In genomic region chr15:99904333-99904732, GRCm38 (mm10) we compare ENCODE assay signal across 8 mouse cellular contexts. TPM values are rescaled to one million over a fixed set of nuclear protein-coding genes. Genes with fewer than 3 reads are reported as not detected.
DNase-seq lines count a peak whose midpoint lies in the region; ATAC-seq lines count a peak whose summit lies in the region.

No protein-coding gene starts in this region.

- DNase-seq in liver, result peak; percentile 44
- DNase-seq in cerebellum, adult 9-10 months, result peak; percentile 57
- peak; percentile 28 to 59 for DNase-seq in frontal cortex, postnatal 36 days (ENCODE audit: low spot score in 2 of 2)
- peak; percentile 68 for DNase-seq in induced T-regulatory cell, adult 2 months (ENCODE audit: low read depth)
- peak; percentile 47 to 65 for DNase-seq in left cerebral cortex, postnatal 14 days (ENCODE audit: low spot score in 2 of 2)
- DNase-seq in skeletal muscle tissue, adult 2 months (ENCODE audit: low read depth, low spot score), result peak; percentile 84

- no peak overlapping the region for H3K9ac ChIP-seq in liver, embryonic 12.5 days
- no peak overlapping the region for H3K9ac ChIP-seq in midbrain, embryonic 12.5 days (replicated peaks)

- no peak overlapping the region for H3K4me2 ChIP-seq in liver, embryonic 12.5 days
- no peak overlapping the region for H3K4me2 ChIP-seq in midbrain, embryonic 12.5 days (replicated peaks)

- H3K9me3 ChIP-seq in liver, embryonic 12.5 days (replicated peaks), result no peaks in the 10 kb centered on the region
- H3K9me3 ChIP-seq in midbrain, embryonic 12.5 days, result no peaks in the 10 kb centered on the region

- intact Hi-C loops in left cerebral cortex, postnatal 14 days (cut with DNase I), result loop anchor here (5.0 kb wide), 1 partner anchor 177 kb away; the partner anchor contains the start of gene Cox14

- no peaks in the 10 kb centered on the region; the same call in 1 of the 2 replicates for H3K4me1 ChIP-seq in liver, embryonic 12.5 days
- H3K4me1 ChIP-seq in midbrain, embryonic 12.5 days, result 0 out of 2 replicates have a peak, but pooled peaks cover 2% of the 10 kb centered on the region

- ATAC-seq in liver, embryonic 12.5 days, result no peak
- ATAC-seq in midbrain, embryonic 12.5 days (ENCODE audit: low FRiP score, low read depth), result peak; percentile 56; the same call in 1 of the 2 replicates

- no peaks in the 10 kb centered on the region for H3K36me3 ChIP-seq in liver, embryonic 12.5 days
- no peaks in the 10 kb centered on the region for H3K36me3 ChIP-seq in midbrain, embryonic 12.5 days

- H3K27ac ChIP-seq in liver, embryonic 12.5 days, result no peak overlapping the region
- no peak overlapping the region for H3K27ac ChIP-seq in midbrain, embryonic 12.5 days (replicated peaks)

- no peaks in the 10 kb centered on the region for H3K27me3 ChIP-seq in liver, embryonic 12.5 days (replicated peaks)
- no peaks in the 10 kb centered on the region for H3K27me3 ChIP-seq in midbrain, embryonic 12.5 days

- WGBS in liver, embryonic 12.5 days (ENCODE audit: insufficient replicate concordance), result 5% methylated on average over 4 of the region's 4 CpGs
- WGBS in midbrain, embryonic 12.5 days, result 8% methylated on average over 4 of the region's 4 CpGs

- H3K4me3 ChIP-seq in liver, embryonic 12.5 days, result no peak overlapping the region
- no peak overlapping the region for H3K4me3 ChIP-seq in midbrain, embryonic 12.5 days

RNA-seq across cellular contexts. Expression of gene Lima1, which starts 29.1 kb away (rescaled TPM):
- 10.6 and 11.0 TPM in 2 replicates for polyA plus RNA-seq in liver, embryonic 12.5 days (2016; fragmentation: Nextera tagmentation; extraction: Ambion mirVana)
- 10 to 100 TPM; 10.2 to 13.4 TPM for total RNA-seq in left cerebral cortex, postnatal 14 days (2021)
- 25.3 and 27.5 TPM in 2 replicates for polyA plus RNA-seq in midbrain, embryonic 12.5 days (2016; fragmentation: Nextera tagmentation; extraction: Ambion mirVana)
